Mouse (Mus musculus): ENCODE results near the gene Selenoo. TPM values are rescaled to one million over a fixed set of nuclear protein-coding genes. Genes with fewer than 3 reads are reported as not detected.

Gene Selenoo
- polyA plus RNA-seq (2014; fragmentation: Illumina TruSeq; extraction: RNeasy Lipid Tissue Mini Kit (QIAGEN cat#74804); ENCODE audit: low read depth, low replicate concordance): 1.8 TPM

GRCm38 (mm10) chr15:89088607-89089247, at the start of gene Selenoo:
TSS of gene Selenoo (plus strand) at chr15:89089084.

GRCm38 (mm10) chr15:89059161-89059931, 29.5 kb upstream of the Selenoo start, which contains the start of gene Panx2:
TSS of gene Panx2 (plus strand) at chr15:89059734.

GRCm38 (mm10) chr15:89074613-89075477, 14.0 kb upstream of the Selenoo start, which contains the start of gene Trabd:
TSS of gene Trabd (plus strand) at chr15:89075124.

GRCm38 (mm10) chr15:89122649-89123366, 33.9 kb downstream of the Selenoo start, which contains the start of gene Tubgcp6:
TSS of gene Tubgcp6 (minus strand) at chr15:89123112.

GRCm38 (mm10) chr15:89128382-89129350, 39.8 kb downstream of the Selenoo start, which contains the start of gene Hdac10:
TSS of gene Hdac10 (minus strand) at chr15:89128700.

GRCm38 (mm10) chr15:89140659-89141252, 51.9 kb downstream of the Selenoo start, which contains the start of gene Mapk12:
TSS of gene Mapk12 (minus strand) at chr15:89140703.

GRCm38 (mm10) chr15:89149271-89150040, 60.6 kb downstream of the Selenoo start, which contains the start of gene Mapk11:
TSS of gene Mapk11 (minus strand) at chr15:89149628.

Other genes starting within 250 kb of the Selenoo start
- gene Pim3, start 226.9 kb upstream of the Selenoo start, polyA plus RNA-seq (2014; fragmentation: Illumina TruSeq; extraction: RNeasy Lipid Tissue Mini Kit (QIAGEN cat#74804); ENCODE audit: low read depth, low replicate concordance): 0.80 TPM
- gene Ttll8, start 134.7 kb upstream of the Selenoo start, polyA plus RNA-seq (2014; fragmentation: Illumina TruSeq; extraction: RNeasy Lipid Tissue Mini Kit (QIAGEN cat#74804); ENCODE audit: low read depth, low replicate concordance): 91.5 TPM
- 14.4 TPM for gene Mlc1, start 110.1 kb upstream of the Selenoo start, polyA plus RNA-seq (2014; fragmentation: Illumina TruSeq; extraction: RNeasy Lipid Tissue Mini Kit (QIAGEN cat#74804); ENCODE audit: low read depth, low replicate concordance)
- gene Mov10l1, start 106.2 kb upstream of the Selenoo start, polyA plus RNA-seq (2014; fragmentation: Illumina TruSeq; extraction: RNeasy Lipid Tissue Mini Kit (QIAGEN cat#74804); ENCODE audit: low read depth, low replicate concordance): 50.2 TPM
- not detected for gene Panx2, start 29.4 kb upstream of the Selenoo start, polyA plus RNA-seq (2014; fragmentation: Illumina TruSeq; extraction: RNeasy Lipid Tissue Mini Kit (QIAGEN cat#74804); ENCODE audit: low read depth, low replicate concordance)
- 0.84 TPM for gene Trabd, start 14.0 kb upstream of the Selenoo start, polyA plus RNA-seq (2014; fragmentation: Illumina TruSeq; extraction: RNeasy Lipid Tissue Mini Kit (QIAGEN cat#74804); ENCODE audit: low read depth, low replicate concordance)
- gene Tubgcp6, start 34.0 kb downstream of the Selenoo start, polyA plus RNA-seq (2014; fragmentation: Illumina TruSeq; extraction: RNeasy Lipid Tissue Mini Kit (QIAGEN cat#74804); ENCODE audit: low read depth, low replicate concordance): 1.2 TPM
- gene Hdac10, start 39.6 kb downstream of the Selenoo start, polyA plus RNA-seq (2014; fragmentation: Illumina TruSeq; extraction: RNeasy Lipid Tissue Mini Kit (QIAGEN cat#74804); ENCODE audit: low read depth, low replicate concordance): not detected
- gene Mapk12, start 51.6 kb downstream of the Selenoo start, polyA plus RNA-seq (2014; fragmentation: Illumina TruSeq; extraction: RNeasy Lipid Tissue Mini Kit (QIAGEN cat#74804); ENCODE audit: low read depth, low replicate concordance): 0.18 TPM
- gene Mapk11, start 60.5 kb downstream of the Selenoo start, polyA plus RNA-seq (2014; fragmentation: Illumina TruSeq; extraction: RNeasy Lipid Tissue Mini Kit (QIAGEN cat#74804); ENCODE audit: low read depth, low replicate concordance): 0.31 TPM
- gene Plxnb2, start 91.7 kb downstream of the Selenoo start, polyA plus RNA-seq (2014; fragmentation: Illumina TruSeq; extraction: RNeasy Lipid Tissue Mini Kit (QIAGEN cat#74804); ENCODE audit: low read depth, low replicate concordance): 4.6 TPM
- 1.0 TPM for gene Dennd6b, start 107.4 kb downstream of the Selenoo start, polyA plus RNA-seq (2014; fragmentation: Illumina TruSeq; extraction: RNeasy Lipid Tissue Mini Kit (QIAGEN cat#74804); ENCODE audit: low read depth, low replicate concordance)
- 16.1 TPM for gene Ppp6r2, start 122.5 kb downstream of the Selenoo start, polyA plus RNA-seq (2014; fragmentation: Illumina TruSeq; extraction: RNeasy Lipid Tissue Mini Kit (QIAGEN cat#74804); ENCODE audit: low read depth, low replicate concordance)
- gene Sbf1, start 226.2 kb downstream of the Selenoo start, polyA plus RNA-seq (2014; fragmentation: Illumina TruSeq; extraction: RNeasy Lipid Tissue Mini Kit (QIAGEN cat#74804); ENCODE audit: low read depth, low replicate concordance): 5.4 TPM
- not detected for gene Adm2, start 233.6 kb downstream of the Selenoo start, polyA plus RNA-seq (2014; fragmentation: Illumina TruSeq; extraction: RNeasy Lipid Tissue Mini Kit (QIAGEN cat#74804); ENCODE audit: low read depth, low replicate concordance)
- gene Miox, start 245.3 kb downstream of the Selenoo start, polyA plus RNA-seq (2014; fragmentation: Illumina TruSeq; extraction: RNeasy Lipid Tissue Mini Kit (QIAGEN cat#74804); ENCODE audit: low read depth, low replicate concordance): 0.21 TPM

Data from testis, adult 10 weeks (tissue).